Mouse (Mus musculus): ENCODE data around the gene Glipr1.

- TF ChIP-seq POLR2A (IDR thresholded peaks at IDR 0.05; ENCODE audit: insufficient read depth, low read depth, low read length) (no peak), EP300 (IDR thresholded peaks at IDR 0.05; ENCODE audit: insufficient read depth, low read depth, low read length) (no peak), CTCF (IDR thresholded peaks at IDR 0.05) (no peak)
Measured at GRCm38 (mm10) chr10:111943026-111943425, 59.4 kb downstream of the Glipr1 start.

Data from heart, adult 2 months (tissue).